Mouse (Mus musculus) heart, adult 9 months (tissue): ENCODE results near the gene Zfp418.
"Not testable (repeated sequence)": the region's sequence is repeated elsewhere in the genome, so short reads cannot be mapped to it uniquely, and the experiment has no call there.

ENCODE experiments used
- DNase-seq, 2 experiments: peaks; one replicate each; pipeline ENCODE4 v3.0.0; 2022; ENCODE audit warnings: low spot score in 2 of 2

Zfp418 gene

GRCm38 (mm10) chr7:7171227-7172147, at the start of gene Zfp418:
Gene Zfp418, plus strand, starts transcription at chr7:7171330.
- peak; percentile 67 to 69 for DNase-seq

GRCm38 (mm10) chr7:7121602-7121980, 49.5 kb upstream of the Zfp418 start:
- DNase-seq = no peak

- not testable (repeated sequence) for DNase-seq
Measured at GRCm38 (mm10) chr7:7130491-7131124, 40.5 kb upstream of the Zfp418 start.

- no peak for DNase-seq
Measured at GRCm38 (mm10) chr7:7132751-7133150, 38.4 kb upstream of the Zfp418 start.

GRCm38 (mm10) chr7:7136379-7136866, 34.7 kb upstream of the Zfp418 start, which contains the start of gene Zfp773:
Gene Zfp773, minus strand, starts transcription at chr7:7136755.
- DNase-seq = peak; percentile 14 to 22

GRCm38 (mm10) chr7:7144215-7144614, 26.9 kb upstream of the Zfp418 start:
- no peak for DNase-seq

- no peak for DNase-seq
Measured at GRCm38 (mm10) chr7:7145991-7146608, 25.0 kb upstream of the Zfp418 start.

- DNase-seq = no peak
Measured at GRCm38 (mm10) chr7:7185897-7186296, 14.8 kb downstream of the Zfp418 start.

- DNase-seq = no peak
Measured at GRCm38 (mm10) chr7:7187417-7188190, 16.5 kb downstream of the Zfp418 start.

GRCm38 (mm10) chr7:7188191-7188942, 17.2 kb downstream of the Zfp418 start:
- peak; percentile 50 to 54 for DNase-seq

- DNase-seq = peak; percentile 52 to 57
Measured at GRCm38 (mm10) chr7:7209313-7210151, 38.4 kb downstream of the Zfp418 start, which contains the start of gene Zfp772. Gene Zfp772, minus strand, starts transcription at chr7:7209998.
